Mouse (Mus musculus) small intestine, adult 2 months (tissue): ENCODE data around the gene Asb8. TPM values are rescaled to one million over a fixed set of nuclear protein-coding genes. Genes with fewer than 3 reads are reported as not detected.

Source experiments
- H3K27ac ChIP-seq: fragments of 200-500 bp; 2 replicates; pipeline ENCODE4 v1.5.1; 2012; ENCODE audit warnings: low read depth, low read length, control low read depth, inconsistent platforms; ENCODE audit not compliant: insufficient read depth
- H3K27me3 ChIP-seq: fragments of 200-500 bp; 2 replicates; pipeline ENCODE4 v1.6.1; 2012; ENCODE audit warnings: mild to moderate bottlenecking, moderate library complexity, low read length, inconsistent platforms; ENCODE audit not compliant: control insufficient read depth, insufficient read depth
- H3K36me3 ChIP-seq: fragments of 200-500 bp; 2 replicates; pipeline ENCODE4 v1.6.1; 2012; ENCODE audit warnings: mild to moderate bottlenecking, low read length, control low read depth, inconsistent platforms; ENCODE audit not compliant: control insufficient read depth, insufficient read depth
- H3K4me1 ChIP-seq: fragments of 200-500 bp; 2 replicates; pipeline ENCODE4 v1.6.1; 2012; ENCODE audit warnings: low read length, inconsistent platforms, mixed read lengths; ENCODE audit not compliant: control insufficient read depth, insufficient read depth, insufficient read length
- H3K4me3 ChIP-seq: fragments of 200-500 bp; 2 replicates; pipeline ENCODE4 v1.5.1; 2012; ENCODE audit warnings: low read depth, mild to moderate bottlenecking, control low read depth, inconsistent platforms, low read length, moderate library complexity
- CTCF ChIP-seq: fragments of 200-500 bp; IDR thresholded peaks from 2 replicates; pipeline ENCODE4 v1.5.1; 2012; ENCODE audit warnings: low read depth, mild to moderate bottlenecking, control low read depth, inconsistent platforms, low read length, moderate library complexity, mixed read lengths; ENCODE audit not compliant: insufficient replicate concordance, insufficient read length; ENCODE audit errors: extremely low read depth
- POLR2A ChIP-seq: fragments of 200-500 bp; IDR thresholded peaks from 2 replicates; pipeline ENCODE4 v1.6.1; 2012; ENCODE audit warnings: low read depth, mild to moderate bottlenecking, control low read depth, inconsistent platforms, low read length, moderate library complexity
- WGBS: fragments of 180-500 bp; shearing (Covaris S2); methylation state at CpG from one replicate; pipeline ENCODE4 v1.1.7; 2018; 5-methylcytosine and 5-hydroxymethylcytosine counted together
- polyA plus RNA-seq: library from polyadenylated mRNA; depleted of rRNA; stranded (reverse); fragments of >200 nt; gene quantifications from 2 replicates; pipeline ENCODE4 v1.2.3, GENCODE M21; 2012

Gene Asb8
- polyA plus RNA-seq, 1 experiment: 27.3 TPM

DNA sequence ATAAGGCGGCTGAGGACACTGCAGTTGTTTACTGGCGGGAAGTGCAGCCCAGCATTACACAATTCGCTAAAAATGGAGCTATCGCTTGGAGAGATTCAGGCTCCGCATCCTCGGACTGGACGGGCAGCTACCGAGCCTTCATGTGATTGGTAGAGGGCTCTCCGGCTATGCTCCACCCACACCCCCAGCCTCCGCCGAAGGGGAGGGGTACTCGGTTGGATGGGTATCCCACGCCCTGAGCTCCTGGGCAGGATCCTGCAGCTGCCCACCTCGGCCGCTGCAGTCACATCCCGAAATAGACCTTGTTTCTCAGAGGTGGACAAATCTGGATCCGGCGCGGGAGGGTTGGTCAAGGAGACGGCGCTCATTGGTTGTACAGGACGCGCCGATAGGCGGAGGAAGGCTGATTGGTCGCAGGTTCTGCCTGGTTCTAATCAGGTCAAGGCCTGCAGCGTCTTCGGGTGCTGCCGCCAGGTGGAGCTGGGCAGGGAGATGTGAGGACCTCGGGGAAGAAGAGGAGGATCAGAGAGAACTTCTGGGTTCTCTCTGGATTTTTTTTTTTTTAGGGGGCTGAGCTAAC is 15.8 kb upstream of the Asb8 start:
- H3K4me3 ChIP-seq: peak overlapping the region; percentile 67
- H3K4me1 ChIP-seq: no peaks in the 10 kb centered on the region
- H3K27ac ChIP-seq: peak overlapping the region; percentile 48
- 1% methylated on average over 30 of the region's 30 CpGs for WGBS
- H3K27me3 ChIP-seq: peaks cover 2% of the 10 kb centered on the region; the same call in 1 of the 2 replicates
- H3K36me3 ChIP-seq: no peaks in the 10 kb centered on the region
- no peak for TF ChIP-seq POLR2A
- TF ChIP-seq CTCF: peak; percentile 82

DNA sequence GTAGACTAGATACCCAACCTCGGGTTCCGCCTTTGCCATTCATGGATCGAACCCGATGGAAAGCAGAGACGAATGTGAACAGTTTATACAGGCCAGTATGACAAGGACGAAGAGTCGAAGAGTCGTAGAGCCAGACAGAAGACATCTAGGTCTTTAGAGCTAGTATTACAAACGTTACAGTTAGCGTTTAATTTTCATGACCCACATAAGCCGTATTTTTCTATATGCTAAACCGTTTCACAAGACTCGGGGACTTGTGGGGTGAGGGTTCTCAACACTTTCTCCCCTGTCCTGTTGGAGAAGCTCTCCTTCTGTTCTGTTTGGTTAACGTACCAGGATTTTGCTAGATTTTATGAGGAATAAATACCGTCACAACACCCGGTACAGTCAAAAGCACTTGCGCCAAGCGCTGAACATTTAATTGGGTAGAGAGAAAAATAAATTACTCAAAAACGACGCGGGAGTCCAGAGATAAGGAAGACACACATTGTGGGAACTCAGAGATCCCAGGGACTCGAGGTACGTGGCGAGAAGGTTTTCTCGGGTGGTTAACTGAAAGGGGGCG is 15.2 kb upstream of the Asb8 start:
- Histone ChIP-seq H3K27ac (peak overlapping the region; percentile 48), H3K4me3 (peak overlapping the region; percentile 67), H3K4me1 (no peaks in the 10 kb centered on the region), H3K36me3 (no peaks in the 10 kb centered on the region), H3K27me3 (peaks cover 2% of the 10 kb centered on the region; the same call in 1 of the 2 replicates)
- TF ChIP-seq POLR2A (no peak; the same call in 1 of the 2 replicates), CTCF (no peak)
- 12% methylated on average over 26 of the region's 26 CpGs for WGBS

DNA sequence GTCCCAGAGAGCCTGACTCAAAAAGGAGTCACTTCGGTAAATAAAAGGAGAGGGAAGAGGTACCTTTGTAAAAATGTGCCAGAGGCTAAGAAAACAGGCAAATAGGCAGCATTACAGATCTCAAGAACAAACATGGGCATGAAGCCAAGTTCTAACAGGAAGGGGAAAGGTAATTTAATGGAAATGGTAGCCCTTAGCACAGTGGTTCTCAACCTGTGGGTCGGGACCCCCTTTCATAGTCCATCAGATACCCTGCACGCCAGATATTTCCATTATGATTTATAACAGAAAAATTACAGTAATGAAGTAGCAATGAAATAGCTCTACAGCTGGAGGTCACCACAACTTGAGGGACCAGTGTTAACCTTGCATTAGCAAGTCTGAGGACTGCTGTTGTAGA is 11.9 kb upstream of the Asb8 start:
- Histone ChIP-seq H3K4me1 (no peaks in the 10 kb centered on the region; the same call in 1 of the 2 replicates), H3K27me3 (peaks cover 2% of the 10 kb centered on the region; the same call in 1 of the 2 replicates), H3K27ac (no peak overlapping the region), H3K4me3 (no peak overlapping the region), H3K36me3 (no peaks in the 10 kb centered on the region)
- 32% methylated on average over 3 of the region's 3 CpGs for WGBS
- TF ChIP-seq CTCF (no peak), POLR2A (no peak)

DNA sequence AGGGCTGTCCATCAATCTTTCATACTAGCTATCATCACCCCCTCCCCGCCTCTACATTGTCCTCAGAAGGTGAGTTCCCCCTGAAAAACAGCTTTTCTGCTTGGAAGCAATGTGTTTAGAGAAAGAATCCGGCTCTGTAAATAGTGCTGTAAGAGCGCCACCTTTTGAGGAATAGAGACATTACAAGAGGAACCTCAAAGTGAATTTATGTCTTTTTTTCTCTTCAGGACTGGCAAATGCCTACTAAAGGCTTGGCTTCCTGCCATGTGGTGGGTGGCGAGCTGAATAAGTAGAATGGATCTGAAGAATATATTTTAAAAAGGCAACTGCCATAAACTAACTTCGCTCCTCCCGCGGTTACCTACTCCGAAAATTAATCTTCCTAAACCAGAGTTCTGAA is 8.4 kb upstream of the Asb8 start:
- Histone ChIP-seq H3K27ac (no peak overlapping the region), H3K27me3 (no peaks in the 10 kb centered on the region), H3K4me1 (peaks cover 3% of the 10 kb centered on the region; the same call in 1 of the 2 replicates), H3K36me3 (no peaks in the 10 kb centered on the region), H3K4me3 (no peak overlapping the region)
- WGBS: 42% methylated on average over 8 of the region's 8 CpGs
- TF ChIP-seq POLR2A: no peak
- no peak for TF ChIP-seq CTCF

DNA sequence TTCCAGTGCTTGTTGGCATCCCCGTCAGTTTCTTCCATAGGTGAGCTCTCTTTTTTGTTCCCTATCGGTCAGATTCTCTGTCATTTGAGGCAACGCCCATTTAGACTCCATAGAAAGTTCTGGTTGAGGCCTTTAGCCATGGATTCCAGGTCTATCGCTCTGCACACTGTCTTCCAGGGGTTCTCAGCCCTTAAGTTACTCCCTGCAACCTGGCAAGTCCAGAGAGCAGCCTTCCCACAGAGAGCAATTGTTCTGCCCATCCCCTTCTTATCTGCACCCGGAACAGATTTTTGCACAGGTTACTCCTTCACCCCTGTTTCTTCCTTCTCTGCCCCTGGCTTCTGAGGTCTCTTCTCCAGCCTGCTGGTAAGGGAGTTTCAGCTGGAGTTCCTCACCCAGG is 6.7 kb upstream of the Asb8 start:
- 28% methylated on average over 5 of the region's 5 CpGs for WGBS
- Histone ChIP-seq H3K4me3 (no peak overlapping the region), H3K27ac (no peak overlapping the region), H3K27me3 (peaks cover 16% of the 10 kb centered on the region), H3K36me3 (no peaks in the 10 kb centered on the region), H3K4me1 (peaks cover 10% of the 10 kb centered on the region)
- TF ChIP-seq CTCF: no peak
- no peak for TF ChIP-seq POLR2A

DNA sequence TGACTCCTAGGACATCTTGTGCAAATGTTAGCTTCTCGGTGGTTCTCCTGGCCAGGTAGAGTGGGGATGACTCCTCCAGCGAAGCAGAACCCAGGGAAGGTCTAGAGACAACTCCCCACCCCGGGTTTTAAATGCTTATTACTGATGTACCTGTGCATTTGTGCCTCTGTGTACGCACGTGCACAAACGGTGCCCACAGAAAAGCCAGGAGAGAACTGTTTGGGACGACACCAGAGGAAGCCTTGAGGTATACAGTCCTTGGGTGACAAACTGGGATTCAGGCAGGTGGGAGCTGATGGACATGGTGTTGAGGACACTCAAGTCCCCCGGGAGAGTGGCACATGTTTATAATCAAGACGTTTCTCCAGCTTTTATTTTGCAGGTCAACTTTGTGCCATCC is 5.5 kb upstream of the Asb8 start:
- peaks cover 19% of the 10 kb centered on the region for H3K27me3 ChIP-seq
- TF ChIP-seq POLR2A (no peak), CTCF (no peak)
- H3K4me3 ChIP-seq: no peak overlapping the region
- WGBS: 76% methylated on average over 9 of the region's 9 CpGs
- no peak overlapping the region for H3K27ac ChIP-seq
- peaks cover 10% of the 10 kb centered on the region for H3K4me1 ChIP-seq
- H3K36me3 ChIP-seq: no peaks in the 10 kb centered on the region

DNA sequence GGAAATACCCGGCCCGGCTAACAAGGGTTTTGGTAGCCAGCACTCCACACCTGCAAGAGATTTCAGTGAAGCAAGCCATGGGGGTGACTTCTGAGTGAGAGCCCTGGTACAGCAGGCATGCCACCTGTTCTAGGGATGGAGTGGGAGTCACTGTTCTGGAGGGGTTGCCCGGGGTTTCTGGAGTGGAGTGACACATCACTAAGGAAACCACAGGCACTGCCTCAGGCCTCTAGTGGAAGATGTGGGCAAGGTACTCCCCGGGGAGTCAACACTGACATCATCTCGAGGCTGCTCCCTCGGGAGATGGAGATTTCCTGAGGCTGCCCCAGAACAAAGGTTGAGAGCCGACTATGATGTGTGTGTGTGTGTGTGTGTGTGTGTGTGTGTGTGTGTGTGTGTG is 4.9 kb upstream of the Asb8 start:
- Histone ChIP-seq H3K27ac (no peak overlapping the region), H3K4me3 (no peak overlapping the region), H3K4me1 (peaks cover 10% of the 10 kb centered on the region), H3K27me3 (peaks cover 23% of the 10 kb centered on the region), H3K36me3 (no peaks in the 10 kb centered on the region)
- WGBS: 17% methylated on average over 7 of the region's 7 CpGs
- TF ChIP-seq CTCF: no peak
- TF ChIP-seq POLR2A: no peak
